ENCODE assay signal across 27 mouse cellular contexts in the genomic region with DNA sequence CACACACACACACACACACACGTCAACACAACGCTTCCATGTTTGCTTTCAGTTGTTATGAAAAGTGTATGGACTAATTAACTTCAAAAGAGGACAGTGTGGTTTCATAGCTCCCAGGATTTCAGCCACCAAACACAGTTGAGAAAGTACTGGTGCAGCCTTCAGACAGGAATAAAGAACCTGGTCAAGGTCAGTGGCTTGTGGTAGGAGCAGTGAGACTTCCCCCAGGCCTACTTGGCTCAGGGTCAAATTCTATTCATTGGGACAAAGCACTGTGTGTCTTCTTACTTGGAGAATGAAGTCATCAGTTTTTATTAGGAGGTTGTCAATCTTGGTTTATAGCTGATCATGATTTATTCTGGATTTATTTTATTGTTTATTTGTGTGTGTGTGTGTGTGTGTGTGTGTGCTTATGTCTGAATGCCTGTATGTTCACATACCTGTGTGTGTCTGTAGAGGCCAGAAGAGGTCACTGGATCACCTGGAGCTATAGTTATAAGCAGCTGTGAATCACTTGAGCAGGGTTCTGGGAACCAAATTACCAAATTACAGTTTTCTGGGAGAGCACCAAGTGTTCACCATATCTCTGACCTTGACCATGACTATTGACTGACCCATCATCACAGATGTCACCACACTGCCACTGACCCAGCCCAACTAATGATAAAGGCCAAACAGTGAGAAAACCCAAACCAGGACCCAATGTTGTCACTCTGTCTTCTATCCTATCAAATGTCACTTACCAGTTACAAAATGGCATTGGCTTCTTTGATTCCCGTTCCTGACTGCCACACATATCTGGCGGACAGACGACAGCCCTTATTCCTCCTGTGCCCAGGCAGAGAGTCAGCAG. TPM values are rescaled to one million over a fixed set of nuclear protein-coding genes. Genes with fewer than 3 reads are reported as not detected.
DNase-seq lines count a peak whose midpoint lies in the region; ATAC-seq and TF ChIP-seq lines count a peak whose summit lies in the region.
"Had no signal": no experiment of that assay in that cellular context is flagged by ENCODE, and none has a peak within 500 bp of the region (broad histone marks: within the 10 kb centered on the region; RNA-seq: fewer than 3 reads in every experiment).

No protein-coding gene starts in this region.

- DNase-seq in heart, adult 11 months = peak; percentile 73
- no peak for DNase-seq in heart, postnatal 4 days
- DNase-seq in lung, postnatal 36 days = peak; percentile 15
- no peak for DNase-seq in lung, adult 2 months
- peak; percentile 39 for DNase-seq in adrenal gland, adult 8-10 months
- no peak for DNase-seq in urinary bladder, postnatal 14 days (ENCODE audit: low spot score)
- DNase-seq: cerebellum, adult 9-11 months; gastrocnemius, postnatal 36 days; kidney, adult 9 months; left cerebral cortex, postnatal 4 days; lung, postnatal 14 days; right cerebral cortex, adult 18-20 months; spleen, adult 18-20 months; thymus, postnatal 25 days had no signal

- no peak for TF ChIP-seq POLR2A in lung, adult 2 months (IDR thresholded peaks at IDR 0.05; ENCODE audit: borderline replicate concordance, extremely low read depth, low read depth, low read length)

- peak overlapping the region; percentile 75 for H3K27ac ChIP-seq in brown adipose tissue, adult 24 weeks (replicated peaks; ENCODE audit: low read depth, low read length)
- H3K27ac ChIP-seq: forebrain, embryonic 12.5 days; liver, embryonic 15.5 days; midbrain, embryonic 10.5 days; neural tube, embryonic 15.5 days had no signal

- no peak for ATAC-seq in CD4-positive, CD25-positive, alpha-beta regulatory T cell, adult 4 months

- no peak for TF ChIP-seq CTCF in lung, adult 2 months (IDR thresholded peaks at IDR 0.05; ENCODE audit: insufficient read depth, low read length)

- no peaks in the 10 kb centered on the region for H3K4me1 ChIP-seq in lung, adult 2 months (ENCODE audit: control insufficient read depth, insufficient read depth, low read length)
- peaks cover 4% of the 10 kb centered on the region; the same call in 1 of the 2 replicates for H3K4me1 ChIP-seq in brown adipose tissue, adult 24 weeks (ENCODE audit: control insufficient read depth, insufficient read depth, insufficient read length, low read length)
- H3K4me1 ChIP-seq: heart, embryonic 12.5 days; liver, embryonic 15.5 days; neural tube, embryonic 15.5 days had no signal

- H3K4me3 ChIP-seq in lung, adult 2 months (replicated peaks; ENCODE audit: extremely low read depth, low read depth, low read length) = no peak overlapping the region
- H3K4me3 ChIP-seq in brown adipose tissue, adult 24 weeks (ENCODE audit: insufficient read depth, low read depth, low read length) = no peak overlapping the region
- H3K4me3 ChIP-seq: forebrain, embryonic 12.5 days; heart, embryonic 12.5 days; liver, embryonic 15.5 days; midbrain, embryonic 10.5 days; myocyte; neural tube, embryonic 15.5 days had no signal

- 87% methylated on average over 5 of the region's 5 CpGs for WGBS in lung, adult 2 months

RNA-seq across cellular contexts. Expression of a gene that starts 7.4 kb away (rescaled TPM):
- not detected for total RNA-seq in heart, postnatal 4 days (2021)
- 0.25 and 0.54 TPM in 2 replicates for polyA plus RNA-seq in lung, adult 2 months (2012; rRNA removed)
- 1 to 10 TPM in 2 of 4 experiments, under 1 TPM in 1, not detected in 1; 0.49 to 6.2 (median 1.2) TPM for total RNA-seq in adrenal gland, adult 8-10 months (2022)
- 5.4 and 13.6 TPM in 2 replicates for polyA plus RNA-seq in brown adipose tissue, adult 24 weeks (2012; ENCODE audit: insufficient read depth, insufficient read length, missing spikeins)
- not detected for polyA plus RNA-seq in CD4-positive, CD25-positive, alpha-beta regulatory T cell, adult 4 months (2017; shearing (Covaris generic))
- total RNA-seq: heart, postnatal 25 days; layer of hippocampus, adult 8-10 months; left cerebral cortex, adult 18-20 months; left cerebral cortex, postnatal 4 days had no signal
- polyA plus RNA-seq: C2C12; forebrain, embryonic 12.5 days; heart, embryonic 12.5 days; liver, embryonic 15.5 days; midbrain, embryonic 10.5 days; myocyte; stomach, embryonic 16.5 days had no signal

Comparison
In these comparisons a context has a peak if more than half of its experiments do, and no peak if none do; other contexts are left out.
1. DNase-seq: peak in heart, adult 11 months (single experiment), lung, postnatal 36 days (single experiment) and adrenal gland, adult 8-10 months (single experiment); none in heart, postnatal 4 days (single experiment), lung, adult 2 months (single experiment) and urinary bladder, postnatal 14 days (single experiment).